Mouse (Mus musculus) thymus, postnatal 14 days (tissue): ENCODE data around the gene Cbln3.

Experiments used
- DNase-seq: peaks from one replicate; pipeline ENCODE4 v3.0.0; 2021

Gene Cbln3

GRCm38 (mm10) chr14:55884166-55884565 lies at the start of gene Cbln3:
Gene Cbln3 (minus strand): TSS chr14:55884392.
- DNase-seq = no peak

GRCm38 (mm10) chr14:55933586-55933985 lies 49.4 kb upstream of the Cbln3 start:
- DNase-seq = no peak

- no peak for DNase-seq
These were observed 45.2 kb upstream of the Cbln3 start for GRCm38 (mm10) chr14:55929263-55929997.

GRCm38 (mm10) chr14:55926847-55927246 lies 42.7 kb upstream of the Cbln3 start:
- no peak for DNase-seq

GRCm38 (mm10) chr14:55922475-55923232 lies 38.5 kb upstream of the Cbln3 start:
- DNase-seq = no peak

- DNase-seq = peak; percentile 78
These were observed 34.3 kb upstream of the Cbln3 start for GRCm38 (mm10) chr14:55918240-55919082.

- DNase-seq = peak; percentile 35
These were observed 29.2 kb upstream of the Cbln3 start for GRCm38 (mm10) chr14:55913406-55913805.

- DNase-seq = no peak
These were observed 21.3 kb upstream of the Cbln3 start for GRCm38 (mm10) chr14:55905518-55905917.

GRCm38 (mm10) chr14:55900414-55900755 lies 16.2 kb upstream of the Cbln3 start:
- no peak for DNase-seq

GRCm38 (mm10) chr14:55899701-55900413 lies 15.7 kb upstream of the Cbln3 start, which contains the start of gene Sdr39u1:
Gene Sdr39u1 (minus strand): TSS chr14:55900293.
- DNase-seq = peak; percentile 90

GRCm38 (mm10) chr14:55898947-55899346 lies 14.8 kb upstream of the Cbln3 start:
- DNase-seq = no peak

- DNase-seq = no peak
These were observed 13.5 kb upstream of the Cbln3 start for GRCm38 (mm10) chr14:55897671-55898070.

GRCm38 (mm10) chr14:55886571-55887382 lies 2.6 kb upstream of the Cbln3 start:
- DNase-seq = no peak

GRCm38 (mm10) chr14:55885791-55886271 lies 1.6 kb upstream of the Cbln3 start:
- peak; percentile 67 for DNase-seq

- no peak for DNase-seq
These were observed 1.1 kb upstream of the Cbln3 start for GRCm38 (mm10) chr14:55885114-55885790.

GRCm38 (mm10) chr14:55884713-55885113 lies 521 bp upstream of the Cbln3 start, which contains the start of gene Khnyn:
Gene Khnyn (plus strand): TSS chr14:55884947.
- peak; percentile 75 for DNase-seq

GRCm38 (mm10) chr14:55883663-55884062 lies 529 bp downstream of the Cbln3 start:
- DNase-seq = no peak

- no peak for DNase-seq
These were observed 987 bp downstream of the Cbln3 start for GRCm38 (mm10) chr14:55883149-55883661.

- DNase-seq = no peak
These were observed 2.0 kb downstream of the Cbln3 start for GRCm38 (mm10) chr14:55882171-55882641.

- no peak for DNase-seq
These were observed 3.2 kb downstream of the Cbln3 start for GRCm38 (mm10) chr14:55880982-55881381.
